Comparison of ENCODE assay signal across 8 mouse cellular contexts in genomic region chr19:41933179-41934086, GRCm38 (mm10). TPM values are rescaled to one million over a fixed set of nuclear protein-coding genes. Genes with fewer than 3 reads are reported as not detected.
DNase-seq lines count a peak whose midpoint lies in the region; ATAC-seq and TF ChIP-seq lines count a peak whose summit lies in the region.

TSS of gene Exosc1 (minus strand) at chr19:41933423.
TSS of gene Zdhhc16 (plus strand) at chr19:41933480.

- H3K9me3 ChIP-seq in megakaryocyte, embryonic 14.5 days = no peaks in the 10 kb centered on the region

- peaks cover 54% of the 10 kb centered on the region for H3K36me3 ChIP-seq in megakaryocyte, embryonic 14.5 days (replicated peaks; ENCODE audit: low read length)

- no peak for TF ChIP-seq CTCF in cortical plate, adult 2 months (IDR thresholded peaks at IDR 0.05; ENCODE audit: extremely low read depth, insufficient read depth, low read length)

- no peaks in the 10 kb centered on the region for H3K27me3 ChIP-seq in megakaryocyte, embryonic 14.5 days (replicated peaks)

- H3K4me1 ChIP-seq in cortical plate, adult 2 months (ENCODE audit: control insufficient read depth, insufficient read depth, low read length) = peaks cover 6% of the 10 kb centered on the region; the same call in 1 of the 2 replicates
- H3K4me1 ChIP-seq in megakaryocyte, embryonic 14.5 days = peaks cover 52% of the 10 kb centered on the region

- peak; percentile 96 to 97 for DNase-seq in gastrocnemius, adult 8-10 months (ENCODE audit: low spot score in 2 of 2)
- DNase-seq in hindlimb bud, embryonic 11.5 days (ENCODE audit: extremely low spot score, low read depth, low spot score) = peak; percentile 93
- peak; percentile 99 for DNase-seq in left cerebral cortex, adult 8-10 months (ENCODE audit: low spot score in 2 of 2)
- DNase-seq in right cerebral cortex, postnatal 10 days (ENCODE audit: low spot score in 2 of 2) = peak; percentile 99 to 100
- DNase-seq in urinary bladder, postnatal 25 days (ENCODE audit: low spot score) = peak; percentile 96

- ATAC-seq in activated CD4-positive, CD25-positive, alpha-beta regulatory T cell, adult 4 months = peak; percentile 99

- H3K4me3 ChIP-seq in cortical plate, adult 2 months (ENCODE audit: insufficient read depth, low read length) = peak within 1 kb of the TSS; percentile 84
- peak within 1 kb of the TSS; percentile 96 for H3K4me3 ChIP-seq in megakaryocyte, embryonic 14.5 days (replicated peaks)

- TF ChIP-seq POLR2A in cortical plate, adult 2 months (IDR thresholded peaks at IDR 0.05; ENCODE audit: extremely low read depth, insufficient read depth, low read length) = peak; percentile 81; the same call in 1 of the 2 replicates

- no peak within 1 kb of the TSS for H3K27ac ChIP-seq in cortical plate, adult 2 months (ENCODE audit: insufficient read depth, low read length)

RNA-seq across cellular contexts. Expression of gene Exosc1, which starts in this region (rescaled TPM):
- polyA plus RNA-seq in activated CD4-positive, CD25-positive, alpha-beta regulatory T cell, adult 4 months (2017; shearing (Covaris generic)) = 100 to 1,000 TPM in 1 of 2 experiments, 10 to 100 TPM in 1; 75.9 to 103 TPM
- 27.8 and 28.6 TPM in 2 replicates for polyA plus RNA-seq in cortical plate, adult 2 months (2012; rRNA removed)
- total RNA-seq in gastrocnemius, adult 8-10 months (2022) = 10 to 100 TPM; 16.0 to 21.6 (median 18.6) TPM
- 10 to 100 TPM; 26.0 to 31.7 (median 29.0) TPM for total RNA-seq in left cerebral cortex, adult 8-10 months (2022)
- polyA plus RNA-seq in megakaryocyte, embryonic 14.5 days (2012; ENCODE audit: insufficient read depth, low replicate concordance) = 5.4 and 13.5 TPM in 2 replicates

RNA-seq across cellular contexts. Expression of gene Zdhhc16, which starts in this region (rescaled TPM):
- 10 to 100 TPM; 39.0 to 41.1 TPM for polyA plus RNA-seq in activated CD4-positive, CD25-positive, alpha-beta regulatory T cell, adult 4 months (2017; shearing (Covaris generic))
- polyA plus RNA-seq in cortical plate, adult 2 months (2012; rRNA removed) = 70.0 and 71.7 TPM in 2 replicates
- total RNA-seq in gastrocnemius, adult 8-10 months (2022) = 10 to 100 TPM; 21.3 to 24.1 (median 23.2) TPM
- total RNA-seq in left cerebral cortex, adult 8-10 months (2022) = 10 to 100 TPM; 38.1 to 43.7 (median 42.7) TPM
- polyA plus RNA-seq in megakaryocyte, embryonic 14.5 days (2012; ENCODE audit: insufficient read depth, low replicate concordance) = 18.8 and 25.3 TPM in 2 replicates
